Comparison of ENCODE assay signal across 18 mouse cellular contexts in genomic region chr10:43761979-43762570, GRCm38 (mm10).
"Had no signal": no experiment of that assay in that cellular context is flagged by ENCODE, and none has a peak within 500 bp of the region (broad histone marks: within the 10 kb centered on the region; RNA-seq: fewer than 3 reads in every experiment).

No protein-coding gene starts in this region.

- H3K27me3 ChIP-seq: kidney, embryonic 15.5 days; limb, embryonic 12.5 days; lung, embryonic 15.5 days; neural tube, embryonic 15.5 days had no signal

- H3K4me2 ChIP-seq: kidney, embryonic 15.5 days; liver, embryonic 13.5 days; lung, embryonic 15.5 days; neural tube, embryonic 15.5 days had no signal

- DNase-seq: kidney, adult 2 months; kidney, postnatal 14 days; liver; liver, embryonic 13.5 days; lung, postnatal 14 days; midbrain, embryonic 14.5 days; right cerebral cortex, adult 18-20 months; right cerebral cortex, postnatal 25 days; thymus, adult 18-20 months; thymus, postnatal 25 days had no signal

- H3K4me1 ChIP-seq: midbrain, embryonic 10.5 days; neural tube, embryonic 15.5 days had no signal

- H3K27ac ChIP-seq: kidney, embryonic 15.5 days; limb, embryonic 12.5 days; liver, embryonic 13.5 days; lung, embryonic 15.5 days; macrophage; midbrain, embryonic 10.5 days; neural tube, embryonic 15.5 days had no signal

- H3K9me3 ChIP-seq: kidney, embryonic 15.5 days; limb, embryonic 12.5 days; liver, embryonic 13.5 days; lung, embryonic 15.5 days; midbrain, embryonic 10.5 days; neural tube, embryonic 15.5 days had no signal

- H3K36me3 ChIP-seq: kidney, embryonic 15.5 days; limb, embryonic 12.5 days; liver, embryonic 13.5 days; lung, embryonic 15.5 days; midbrain, embryonic 10.5 days; neural tube, embryonic 15.5 days had no signal

- H3K4me3 ChIP-seq: kidney, embryonic 15.5 days; limb, embryonic 12.5 days; liver, embryonic 13.5 days; lung, embryonic 15.5 days; midbrain, embryonic 10.5 days; myocyte; neural tube, embryonic 15.5 days had no signal

- H3K9ac ChIP-seq: kidney, embryonic 15.5 days; limb, embryonic 12.5 days; liver, embryonic 13.5 days; liver, postnatal 0 days; lung, embryonic 15.5 days; neural tube, embryonic 15.5 days had no signal

- ATAC-seq: liver, postnatal 0 days had no signal
